Mouse (Mus musculus) limb, embryonic 11.5 days (tissue): ENCODE data around the gene Ccr7. TPM values are rescaled to one million over a fixed set of nuclear protein-coding genes. Genes with fewer than 3 reads are reported as not detected.

Experiments used
- ATAC-seq: fragments of 200-750 bp; cut with Nextera tagmentation; 2 replicates; pipeline ENCODE4 v1.8.0; 2017; ENCODE audit warnings: low read depth; ENCODE audit not compliant: insufficient number of reproducible peaks, low FRiP score, low TSS enrichment
- DNase-seq: peaks from one replicate; pipeline ENCODE4 v3.0.0-alpha.2; 2015; ENCODE audit warnings: low spot score
- H3K27ac ChIP-seq: fragments of 300-500 bp; sonication (generic); replicated peaks from 2 replicates; pipeline ENCODE4 v1.5.1; 2014; ENCODE audit warnings: low read depth, mild to moderate bottlenecking, low read length
- H3K27me3 ChIP-seq: fragments of 300-500 bp; sonication (generic); 2 replicates; pipeline ENCODE4 v1.6.1; 2014; ENCODE audit warnings: mild to moderate bottlenecking, low read length, mixed read lengths; ENCODE audit not compliant: control insufficient read depth, insufficient read depth
- H3K36me3 ChIP-seq: fragments of 300-500 bp; sonication (generic); 2 replicates; pipeline ENCODE4 v1.6.1; 2014; ENCODE audit warnings: mild to moderate bottlenecking, low read length, moderate library complexity, mixed read lengths; ENCODE audit not compliant: control insufficient read depth, insufficient read depth
- H3K4me1 ChIP-seq: fragments of 300-500 bp; sonication (generic); 2 replicates; pipeline ENCODE4 v1.6.1; 2014; ENCODE audit warnings: low read length, mixed read lengths; ENCODE audit not compliant: control insufficient read depth, insufficient read depth
- H3K4me2 ChIP-seq: fragments of 300-500 bp; sonication (generic); 2 replicates; pipeline ENCODE4 v1.6.1; 2014; ENCODE audit warnings: low read depth, mild to moderate bottlenecking, moderate library complexity; ENCODE audit not compliant: severe bottlenecking
- H3K4me3 ChIP-seq: fragments of 300-500 bp; sonication (generic); 2 replicates; pipeline ENCODE4 v1.5.1; 2014; ENCODE audit warnings: low read depth, low read length
- H3K9ac ChIP-seq: fragments of 300-500 bp; sonication (generic); 2 replicates; pipeline ENCODE4 v1.6.1; 2014; ENCODE audit warnings: mild to moderate bottlenecking, low read length
- H3K9me3 ChIP-seq: fragments of 300-500 bp; sonication (generic); 2 replicates; pipeline ENCODE4 v1.6.1; 2016; ENCODE audit warnings: low read length; ENCODE audit not compliant: control insufficient read depth
- WGBS: fragments of 180-500 bp; shearing (Covaris S2); extraction: QIAGEN DNeasy Blood & Tissue Kit; methylation state at CpG from one replicate; pipeline ENCODE4 v1.1.7; 2014; 5-methylcytosine and 5-hydroxymethylcytosine counted together
- polyA plus RNA-seq: library from polyadenylated mRNA; unstranded; fragments of >200 nt; fragmentation: Nextera tagmentation; extraction: Ambion mirVana; gene quantifications from 2 replicates; pipeline ENCODE4 v1.2.1, GENCODE M21; 2014

The Ccr7 gene
- polyA plus RNA-seq, 1 experiment from 2014 or later = 1.3 TPM

DNA sequence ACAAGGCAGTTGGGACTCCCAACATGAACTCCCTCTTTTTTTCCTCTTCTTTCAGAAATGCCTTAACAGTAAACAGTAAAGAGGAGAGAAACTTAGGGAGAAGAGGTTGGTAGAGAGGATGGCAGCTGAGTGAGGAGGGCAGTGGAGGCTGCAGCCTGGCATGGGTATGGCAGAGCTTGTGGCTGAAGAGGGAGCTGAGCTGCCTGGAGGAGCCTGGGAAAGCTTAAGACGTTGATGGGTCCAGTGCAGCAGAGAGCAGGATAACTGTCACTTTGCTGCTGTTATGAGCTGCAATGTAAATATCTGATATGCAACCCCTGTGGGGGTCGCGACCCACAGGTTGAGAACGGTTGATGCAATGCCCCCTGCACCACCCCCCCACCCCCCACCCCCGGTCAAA, 42.2 kb downstream of the Ccr7 start:
- no peak overlapping the region for H3K9ac ChIP-seq
- no peak overlapping the region for H3K4me3 ChIP-seq
- peaks cover 2% of the 10 kb centered on the region; the same call in 1 of the 2 replicates for H3K9me3 ChIP-seq
- DNase-seq = no peak
- no peaks in the 10 kb centered on the region for H3K27me3 ChIP-seq
- peak overlapping the region; percentile 66 for H3K27ac ChIP-seq
- no peak overlapping the region for H3K4me2 ChIP-seq
- ATAC-seq = no peak
- 37% methylated on average over 5 of the region's 5 CpGs for WGBS
- peaks cover 6% of the 10 kb centered on the region; the same call in 1 of the 2 replicates for H3K4me1 ChIP-seq
- no peaks in the 10 kb centered on the region for H3K36me3 ChIP-seq

DNA sequence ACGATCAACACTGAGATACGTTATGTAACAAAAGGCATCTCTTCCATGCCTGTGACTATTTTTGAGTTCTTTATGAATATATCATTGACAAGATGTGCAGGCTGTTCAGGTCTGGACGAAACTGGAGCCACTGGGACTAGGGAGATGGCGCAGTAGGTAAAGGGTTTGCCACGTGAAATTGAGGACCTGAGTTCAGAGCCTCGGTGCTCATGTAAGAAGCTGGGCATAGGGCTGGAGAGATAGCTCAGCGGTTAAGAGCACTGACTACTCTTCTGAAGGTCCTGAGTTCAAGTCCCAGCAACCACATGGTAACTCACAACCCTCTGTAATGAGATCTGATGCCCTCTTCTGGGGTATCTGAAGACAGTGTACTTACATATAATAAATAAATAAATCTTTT, 43.2 kb downstream of the Ccr7 start:
- Histone ChIP-seq H3K4me2 (no peak overlapping the region), H3K36me3 (no peaks in the 10 kb centered on the region), H3K9me3 (peaks cover 2% of the 10 kb centered on the region; the same call in 1 of the 2 replicates), H3K27me3 (no peaks in the 10 kb centered on the region), H3K4me1 (peaks cover 11% of the 10 kb centered on the region), H3K27ac (no peak overlapping the region), H3K9ac (no peak overlapping the region), H3K4me3 (no peak overlapping the region)
- ATAC-seq (no peak), DNase-seq (no peak)
- 95% methylated on average over 7 of the region's 7 CpGs for WGBS

DNA sequence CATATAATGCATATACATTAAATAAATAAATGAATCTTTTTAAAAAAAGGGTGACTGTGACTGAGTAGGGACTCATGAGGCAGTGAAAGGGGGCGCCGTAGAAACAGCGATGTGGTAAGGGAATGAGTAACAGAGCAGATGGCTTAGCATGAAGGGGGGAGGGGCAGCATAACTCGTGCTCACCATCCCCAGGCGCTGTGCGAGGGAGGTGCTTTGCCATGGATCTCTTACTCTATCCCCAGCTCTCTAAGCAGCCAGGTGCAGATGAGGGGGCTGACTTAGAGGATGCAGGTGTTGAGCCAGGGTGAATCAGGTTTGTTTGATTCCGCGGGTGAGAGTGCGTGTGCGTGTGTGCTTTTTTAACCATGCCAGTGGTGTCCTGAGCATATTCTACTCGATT, 43.7 kb downstream of the Ccr7 start:
- WGBS = 75% methylated on average over 11 of the region's 11 CpGs
- Histone ChIP-seq H3K4me3 (no peak overlapping the region), H3K27ac (no peak overlapping the region), H3K36me3 (no peaks in the 10 kb centered on the region), H3K9ac (no peak overlapping the region), H3K9me3 (peaks cover 2% of the 10 kb centered on the region; the same call in 1 of the 2 replicates), H3K27me3 (no peaks in the 10 kb centered on the region), H3K4me1 (peaks cover 16% of the 10 kb centered on the region), H3K4me2 (no peak overlapping the region)
- DNase-seq (peak; percentile 36), ATAC-seq (0 out of 2 replicates have a peak, but pooled peaks have one; percentile 33)

DNA sequence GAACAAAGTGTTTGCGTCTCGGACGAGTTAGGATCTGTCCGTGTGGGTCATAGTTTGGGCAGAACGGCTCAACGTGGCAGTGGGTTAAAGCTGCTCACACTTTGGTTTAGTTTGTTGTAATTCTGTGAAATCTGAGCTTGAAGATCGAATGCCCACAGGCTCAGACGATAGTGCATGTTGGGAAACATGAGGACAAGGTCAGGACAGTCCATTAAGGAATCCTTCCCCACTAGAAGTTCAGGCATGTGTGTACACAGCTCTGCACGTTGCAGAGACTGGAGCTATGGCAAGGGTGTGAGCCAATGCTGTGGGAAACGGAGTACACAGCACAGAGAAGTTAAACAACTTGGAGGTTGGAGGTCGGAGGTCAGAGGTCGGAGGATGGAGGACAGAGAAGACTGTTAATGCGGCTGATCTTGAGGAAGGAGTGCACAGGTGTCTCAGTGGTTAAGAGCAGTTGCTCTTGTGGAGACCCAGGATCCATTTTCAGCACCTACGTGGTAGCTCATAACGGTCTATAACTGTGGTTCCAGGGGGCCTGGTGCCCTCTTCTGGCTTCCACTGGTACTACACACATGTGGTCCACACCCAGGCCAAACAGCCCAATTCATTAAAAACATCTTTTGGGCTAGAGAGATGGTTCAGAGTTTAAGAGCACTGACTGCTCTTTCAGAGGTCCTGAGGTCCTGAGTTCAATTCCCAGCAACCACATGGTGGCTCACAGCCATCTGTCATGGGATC, 44.3 kb downstream of the Ccr7 start:
- Histone ChIP-seq H3K9ac (no peak overlapping the region), H3K9me3 (peaks cover 2% of the 10 kb centered on the region; the same call in 1 of the 2 replicates), H3K27ac (no peak overlapping the region), H3K4me1 (peaks cover 19% of the 10 kb centered on the region), H3K36me3 (no peaks in the 10 kb centered on the region), H3K4me3 (no peak overlapping the region), H3K27me3 (no peaks in the 10 kb centered on the region), H3K4me2 (no peak overlapping the region)
- DNase-seq = peak; percentile 44
- ATAC-seq = no peak
- 81% methylated on average over 15 of the region's 15 CpGs for WGBS

DNA sequence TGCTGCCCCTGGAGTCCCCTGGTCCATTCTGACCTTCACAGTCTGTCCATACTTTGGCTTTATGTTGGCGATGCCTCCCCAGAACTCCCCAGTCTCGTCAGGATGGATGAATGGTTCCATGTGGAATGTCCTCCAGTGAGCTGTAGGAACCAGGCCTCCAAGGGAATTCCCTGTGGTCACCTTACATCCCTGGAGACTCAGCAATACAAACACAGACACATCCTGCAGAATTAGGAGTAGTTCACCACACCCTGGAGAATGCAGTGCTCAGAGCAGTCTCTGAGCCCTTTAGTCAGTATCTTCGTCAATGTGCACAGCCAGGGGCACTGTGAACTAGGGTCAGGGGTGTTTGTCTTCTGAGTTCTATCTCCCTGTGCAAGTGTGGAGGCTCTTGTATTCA, 46.6 kb downstream of the Ccr7 start:
- Histone ChIP-seq H3K27me3 (no peaks in the 10 kb centered on the region), H3K36me3 (no peaks in the 10 kb centered on the region), H3K4me1 (peaks cover 19% of the 10 kb centered on the region), H3K9me3 (peaks cover 2% of the 10 kb centered on the region; the same call in 1 of the 2 replicates), H3K4me3 (no peak overlapping the region), H3K9ac (no peak overlapping the region), H3K27ac (no peak overlapping the region), H3K4me2 (no peak overlapping the region)
- DNase-seq (no peak), ATAC-seq (no peak)
- 63% methylated on average over 3 of the region's 3 CpGs for WGBS

DNA sequence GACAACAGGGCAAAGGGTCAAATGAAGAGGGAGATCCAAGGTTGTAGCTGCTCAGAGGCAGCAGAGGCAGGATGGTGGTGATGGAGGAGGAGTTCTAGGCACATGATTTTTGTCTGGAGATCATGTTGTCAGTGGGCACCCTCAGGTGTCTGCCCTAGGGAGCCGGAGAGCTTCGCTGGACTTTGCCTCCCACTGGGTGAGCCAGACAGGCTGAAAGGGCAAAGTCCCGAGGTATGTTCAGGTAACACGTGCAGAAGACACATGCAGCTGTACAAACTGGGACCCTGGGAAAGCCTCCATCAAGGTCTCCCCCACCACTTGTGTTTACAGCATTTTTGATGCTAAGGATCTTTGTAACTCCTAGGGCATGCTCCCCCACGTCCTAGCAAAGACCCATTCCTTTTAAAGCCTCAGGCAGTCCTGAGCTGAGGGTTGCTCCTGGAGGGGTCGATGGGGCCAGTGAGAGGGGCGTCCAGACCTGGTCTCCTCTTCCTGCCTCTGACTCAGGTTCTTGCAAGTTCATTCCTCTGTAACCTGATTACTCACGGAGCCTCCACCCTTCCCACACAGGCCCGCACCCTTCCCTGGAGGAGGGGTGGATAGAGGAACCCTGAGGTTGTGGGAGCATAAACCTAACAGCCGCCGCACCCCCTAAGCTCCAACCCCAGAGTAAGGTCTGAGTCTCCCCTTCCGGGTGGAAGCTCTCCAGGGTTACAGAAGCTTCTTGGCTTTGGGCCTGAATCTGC, 48.7 kb downstream of the Ccr7 start:
- DNase-seq (no peak), ATAC-seq (no peak)
- Histone ChIP-seq H3K4me2 (no peak overlapping the region), H3K27me3 (no peaks in the 10 kb centered on the region), H3K36me3 (no peaks in the 10 kb centered on the region), H3K4me1 (peaks cover 14% of the 10 kb centered on the region), H3K27ac (peak overlapping the region; percentile 55), H3K9me3 (peaks cover 2% of the 10 kb centered on the region; the same call in 1 of the 2 replicates), H3K9ac (no peak overlapping the region), H3K4me3 (no peak overlapping the region)
- 59% methylated on average over 12 of the region's 12 CpGs for WGBS

DNA sequence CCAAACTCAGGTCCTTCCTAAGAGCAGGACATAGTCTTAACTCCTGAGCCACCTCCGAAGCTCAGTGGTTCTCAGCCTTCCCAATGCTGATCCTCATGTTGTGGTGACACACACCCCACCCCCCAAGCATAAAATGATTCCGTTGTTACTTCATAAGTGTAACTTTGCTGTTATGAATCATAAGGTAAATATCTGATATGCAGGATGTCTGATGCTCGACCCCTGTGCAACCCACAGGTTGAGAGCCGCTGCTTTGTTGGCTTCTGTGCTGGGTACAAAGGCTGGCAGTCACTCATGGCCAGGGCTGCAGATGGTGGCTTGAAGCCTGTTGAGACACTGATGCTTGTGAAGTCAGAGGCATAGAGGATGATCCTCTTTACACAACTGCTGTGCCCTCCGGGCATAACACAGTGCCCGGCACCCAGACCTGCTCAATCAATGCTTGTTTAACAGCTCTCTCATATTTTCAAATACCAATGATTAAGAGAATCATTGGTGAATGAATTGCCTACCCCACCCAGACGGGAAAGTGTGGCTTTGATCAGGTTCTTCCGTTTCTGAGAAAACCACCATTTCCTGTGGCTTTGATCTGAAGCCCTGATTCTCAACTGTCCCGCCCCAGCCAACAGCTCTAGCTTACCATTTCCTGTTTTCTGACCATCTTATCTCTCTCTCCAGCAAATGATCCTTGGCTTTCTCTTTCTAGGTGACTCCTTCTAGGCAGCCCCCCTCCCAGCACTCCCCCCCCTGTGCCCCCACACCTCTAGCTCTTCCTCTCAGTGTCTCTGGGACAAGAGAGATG, 50.1 kb downstream of the Ccr7 start:
- H3K27me3 ChIP-seq = no peaks in the 10 kb centered on the region
- WGBS = 58% methylated on average over 9 of the region's 9 CpGs
- no peaks in the 10 kb centered on the region for H3K36me3 ChIP-seq
- no peaks in the 10 kb centered on the region for H3K9me3 ChIP-seq
- no peak overlapping the region for H3K9ac ChIP-seq
- ATAC-seq (no peak), DNase-seq (no peak)
- H3K27ac ChIP-seq = no peak overlapping the region
- peaks cover 14% of the 10 kb centered on the region for H3K4me1 ChIP-seq
- no peak overlapping the region for H3K4me2 ChIP-seq
- H3K4me3 ChIP-seq = no peak overlapping the region

DNA sequence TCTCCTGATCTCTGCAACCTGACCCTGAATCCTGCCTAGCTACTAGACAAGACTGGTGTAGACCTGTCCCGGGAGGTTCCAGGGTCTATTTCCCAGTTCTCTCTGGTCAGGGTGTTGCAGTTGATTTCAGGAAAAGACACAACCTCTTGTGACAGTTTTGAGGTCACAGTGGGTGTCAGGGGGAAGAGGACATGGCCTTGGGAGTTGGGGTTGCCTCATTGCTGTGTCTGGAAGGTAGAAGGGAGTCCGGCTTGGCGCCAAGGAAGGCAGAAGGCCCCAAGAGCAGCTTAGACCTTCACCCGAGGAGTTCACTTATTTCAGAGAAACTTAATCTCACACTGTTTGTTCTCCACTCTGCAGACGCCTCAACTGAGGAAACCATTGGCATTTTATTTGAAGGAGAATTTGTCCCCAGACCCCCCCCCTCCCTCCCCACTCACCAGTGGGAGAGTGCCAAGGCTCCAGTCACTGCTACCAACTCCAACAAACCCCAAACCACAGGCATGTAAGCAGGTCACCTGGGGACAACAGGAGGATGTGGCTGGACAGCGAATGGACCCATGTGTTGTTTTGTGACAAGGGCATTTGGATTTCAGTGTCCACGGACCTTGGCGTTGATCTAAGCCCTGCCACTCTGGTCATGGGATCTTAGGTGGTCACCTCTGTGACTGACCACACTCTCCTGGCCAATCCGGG, 52.2 kb downstream of the Ccr7 start:
- Histone ChIP-seq H3K9me3 (no peaks in the 10 kb centered on the region), H3K27me3 (no peaks in the 10 kb centered on the region), H3K27ac (no peak overlapping the region), H3K4me3 (no peak overlapping the region), H3K9ac (no peak overlapping the region), H3K4me2 (no peak overlapping the region), H3K4me1 (peaks cover 14% of the 10 kb centered on the region), H3K36me3 (no peaks in the 10 kb centered on the region)
- DNase-seq (no peak), ATAC-seq (no peak)
- 89% methylated on average over 9 of the region's 9 CpGs for WGBS
